Mouse (Mus musculus) A20 (cell line): Measurements from ENCODE around the gene Ntpcr.

Experiments
- DNase-seq: peaks from one replicate; pipeline ENCODE4 v3.0.0-alpha.2; 2011; ENCODE audit warnings: low read depth, low spot score

Ntpcr gene

GRCm38 (mm10) chr8:125775031-125775430, 45.3 kb downstream of the Ntpcr start:
- DNase-seq, result no peak

- DNase-seq, result no peak
Measured at GRCm38 (mm10) chr8:125776314-125776713, 46.6 kb downstream of the Ntpcr start.

- no peak for DNase-seq
Measured at GRCm38 (mm10) chr8:125776800-125777199, 47.0 kb downstream of the Ntpcr start.

GRCm38 (mm10) chr8:125777478-125778164, 47.9 kb downstream of the Ntpcr start:
- no peak for DNase-seq

- DNase-seq, result peak; percentile 30
Measured at GRCm38 (mm10) chr8:125778919-125779318, 49.2 kb downstream of the Ntpcr start.

DNA sequence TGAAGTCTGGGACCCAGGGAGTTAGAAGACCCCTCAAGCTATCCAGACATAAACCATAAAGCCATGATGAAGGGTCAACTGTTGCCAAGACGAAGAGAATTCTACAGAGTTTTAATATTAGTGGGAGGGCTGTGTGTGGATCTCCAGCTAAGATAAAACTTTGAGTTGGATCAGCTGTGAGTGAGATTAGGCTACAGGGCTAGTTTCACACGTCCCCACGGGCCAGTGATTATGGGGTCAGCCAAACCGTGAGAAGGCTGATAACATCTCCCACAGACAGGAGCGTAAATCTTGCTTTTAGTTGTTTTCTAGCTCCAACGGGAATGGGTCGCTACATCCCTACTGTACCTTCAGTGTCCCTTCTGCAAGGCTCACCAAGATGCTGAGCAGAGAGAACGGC, 49.9 kb downstream of the Ntpcr start:
- DNase-seq, result no peak

GRCm38 (mm10) chr8:125782161-125782560, 52.4 kb downstream of the Ntpcr start:
- DNase-seq, result no peak

- DNase-seq, result no peak
Measured at GRCm38 (mm10) chr8:125786886-125787285, 57.1 kb downstream of the Ntpcr start.

DNA sequence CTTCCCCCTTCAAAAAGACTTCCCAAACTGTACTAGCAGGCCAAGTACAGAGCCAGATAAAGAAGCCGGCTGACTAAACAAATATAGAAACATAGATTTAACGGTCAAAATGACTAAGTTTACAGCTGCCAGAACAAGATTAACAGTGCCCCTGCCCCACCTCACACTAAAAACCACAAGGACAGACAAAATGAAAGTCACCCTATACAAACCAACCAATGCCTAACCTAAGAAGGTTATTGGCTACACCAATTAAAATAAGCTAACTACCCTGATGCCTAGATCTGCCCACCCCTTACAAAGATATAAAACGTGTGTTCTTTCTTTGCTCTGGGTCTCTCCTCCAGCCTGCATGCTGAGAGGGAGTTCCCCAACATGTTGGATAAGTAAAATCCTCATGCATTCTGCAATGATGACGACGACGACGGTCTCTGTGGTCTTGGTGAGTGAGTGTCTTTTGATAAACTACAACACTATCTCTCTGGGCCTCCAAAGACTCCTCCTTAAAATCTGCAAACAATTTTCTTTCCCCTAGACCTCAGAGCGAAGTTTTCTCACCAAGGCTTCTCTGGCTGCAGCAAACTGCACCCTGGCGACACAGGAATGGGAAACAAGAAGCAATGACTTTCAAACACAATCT, 63.2 kb downstream of the Ntpcr start:
- DNase-seq, result no peak

- DNase-seq, result no peak
Measured at GRCm38 (mm10) chr8:125795341-125795740, 65.6 kb downstream of the Ntpcr start.

DNA sequence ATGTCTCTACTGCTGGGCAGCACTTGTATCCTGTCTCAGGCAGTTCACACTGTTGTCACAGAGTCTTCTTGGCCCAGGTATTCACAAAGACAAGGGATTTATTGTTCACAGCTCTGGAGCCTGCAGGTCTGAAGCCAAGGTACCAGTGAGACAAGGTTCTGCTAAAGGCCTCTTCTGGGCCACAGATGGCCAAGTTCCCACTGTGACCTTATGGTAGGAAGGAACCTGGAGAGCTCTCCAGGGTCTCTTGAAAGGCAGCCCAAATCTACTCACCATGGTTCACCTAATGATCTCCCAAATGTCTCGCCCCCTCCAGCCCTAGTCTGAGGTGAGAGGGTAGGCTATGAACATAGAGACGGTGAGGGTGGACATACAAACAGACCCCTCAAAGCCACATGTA, 67.2 kb downstream of the Ntpcr start:
- no peak for DNase-seq
